Mouse (Mus musculus) bone marrow macrophage, adult 2 months (primary cell): ENCODE results near the gene Adcy6. TPM values are rescaled to one million over a fixed set of nuclear protein-coding genes. Genes with fewer than 3 reads are reported as not detected.

Experiments used
- H3K27ac ChIP-seq: 2 replicates; pipeline ENCODE4 v1.5.1; 2012; ENCODE audit warnings: low read depth, low read length; ENCODE audit not compliant: insufficient read depth
- H3K4me1 ChIP-seq: 2 replicates; pipeline ENCODE4 v1.6.1; 2012; ENCODE audit warnings: low read length; ENCODE audit not compliant: control insufficient read depth, insufficient read depth
- H3K4me3 ChIP-seq: 2 replicates; pipeline ENCODE4 v1.5.1; 2012; ENCODE audit warnings: mild to moderate bottlenecking, low read length, moderate library complexity; ENCODE audit not compliant: insufficient read depth
- CTCF ChIP-seq: IDR thresholded peaks from 2 replicates; pipeline ENCODE4 v1.5.1; 2012; ENCODE audit warnings: low read depth, mild to moderate bottlenecking, low read length, moderate library complexity
- POLR2A ChIP-seq: IDR thresholded peaks from 2 replicates; pipeline ENCODE4 v1.6.1; 2012; ENCODE audit warnings: mild to moderate bottlenecking, low read depth, low read length, borderline replicate concordance
- polyA plus RNA-seq: library from polyadenylated mRNA; stranded (reverse); fragments of >200 nt; gene quantifications from 2 replicates; pipeline ENCODE4 v1.2.4, GENCODE M21; 2012; ENCODE audit not compliant: missing spikeins, insufficient read depth, insufficient read length

The Adcy6 gene
- polyA plus RNA-seq, 1 experiment: 0.35 TPM

DNA sequence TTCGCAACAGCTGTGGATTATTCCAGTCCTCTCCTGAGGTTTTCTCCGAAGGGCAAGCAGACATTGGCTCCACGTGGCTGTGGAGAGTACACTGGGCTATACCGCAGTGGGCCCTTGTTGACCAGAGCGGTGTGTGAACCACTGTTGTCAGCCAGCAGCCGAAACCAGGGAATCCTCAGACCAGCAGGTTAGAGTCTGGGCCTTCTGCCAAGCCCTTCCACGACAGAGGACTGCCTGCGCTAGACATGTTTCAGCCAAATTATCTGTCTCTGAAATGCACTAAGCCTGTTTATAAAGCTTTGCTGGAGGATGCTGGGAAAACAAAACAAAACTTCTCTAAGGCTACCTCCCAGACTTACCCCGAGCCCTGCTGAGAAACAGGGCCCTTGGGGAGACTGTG, 4.7 kb upstream of the Adcy6 start:
- Histone ChIP-seq H3K27ac (no peak overlapping the region), H3K4me1 (no peaks in the 10 kb centered on the region), H3K4me3 (no peak overlapping the region)
- TF ChIP-seq CTCF (no peak), POLR2A (no peak)

DNA sequence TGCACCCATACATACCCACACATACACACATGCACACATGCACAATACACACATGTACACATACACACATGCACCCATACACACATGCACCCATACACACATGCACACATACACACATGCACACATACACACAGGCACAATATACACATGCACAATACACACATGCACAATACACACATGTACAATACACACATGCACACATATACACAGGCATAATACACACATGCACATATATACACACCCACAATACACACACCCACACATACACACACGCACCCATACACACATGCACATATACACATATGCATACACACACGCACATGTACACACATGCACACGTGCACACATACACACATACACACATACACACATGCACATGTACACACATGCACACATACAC, 2.4 kb upstream of the Adcy6 start:
- Histone ChIP-seq H3K4me1 (no peaks in the 10 kb centered on the region), H3K4me3 (no peak overlapping the region), H3K27ac (no peak overlapping the region)
- TF ChIP-seq POLR2A (no peak), CTCF (no peak)

DNA sequence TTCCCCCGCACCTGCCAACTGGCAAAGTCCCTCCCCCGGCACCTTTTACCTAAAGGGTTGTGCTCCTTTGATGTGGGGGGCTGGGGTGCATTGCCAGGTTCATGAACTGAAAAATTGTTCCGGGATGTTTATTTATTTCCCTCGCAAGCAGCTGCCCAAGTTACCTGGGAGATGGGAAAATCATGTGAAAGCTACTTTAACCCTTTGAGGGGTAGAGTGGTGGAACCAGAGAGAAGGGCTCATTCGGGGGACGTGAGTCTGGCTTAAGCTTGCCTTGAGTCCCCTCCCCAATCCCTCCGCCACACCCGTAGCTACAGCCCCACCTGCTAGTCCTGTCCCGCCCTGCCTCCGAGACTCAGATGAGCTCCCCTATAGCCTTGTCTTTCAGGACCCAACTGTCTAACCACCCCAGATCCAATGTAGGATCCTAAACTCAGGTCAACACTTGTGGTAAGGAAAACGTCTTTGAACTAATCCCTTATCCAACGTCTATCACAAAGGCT, 306 bp upstream of the Adcy6 start:
- Histone ChIP-seq H3K4me3 (no peak overlapping the region), H3K4me1 (no peaks in the 10 kb centered on the region), H3K27ac (no peak overlapping the region)
- TF ChIP-seq CTCF (no peak), POLR2A (no peak)

DNA sequence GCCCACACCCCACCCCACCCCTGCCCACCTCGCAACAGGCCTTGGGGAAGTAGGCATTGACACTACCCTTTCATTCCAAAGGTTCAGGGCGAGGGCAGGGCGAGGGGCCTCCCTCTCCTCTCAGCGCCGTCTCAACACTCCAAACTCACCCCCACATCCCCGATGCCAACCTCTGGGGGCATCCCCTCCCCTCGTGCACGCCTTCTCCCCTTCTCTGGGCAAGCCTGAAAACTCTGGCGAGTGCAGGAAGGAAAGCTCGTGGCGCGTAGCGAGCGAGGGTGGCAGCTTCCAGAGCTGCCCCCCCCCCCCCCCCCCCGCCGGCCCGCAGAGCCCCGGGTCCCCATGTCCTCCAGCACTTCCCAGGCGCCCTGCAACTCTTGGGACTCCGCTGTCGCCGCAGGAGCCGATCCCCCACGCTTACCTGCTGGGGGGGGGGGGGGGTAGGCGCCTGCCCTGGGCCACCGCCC, 1.1 kb downstream of the Adcy6 start:
- no peaks in the 10 kb centered on the region for H3K4me1 ChIP-seq
- H3K4me3 ChIP-seq: no peak overlapping the region
- no peak for TF ChIP-seq CTCF
- no peak for TF ChIP-seq POLR2A
- H3K27ac ChIP-seq: no peak overlapping the region

DNA sequence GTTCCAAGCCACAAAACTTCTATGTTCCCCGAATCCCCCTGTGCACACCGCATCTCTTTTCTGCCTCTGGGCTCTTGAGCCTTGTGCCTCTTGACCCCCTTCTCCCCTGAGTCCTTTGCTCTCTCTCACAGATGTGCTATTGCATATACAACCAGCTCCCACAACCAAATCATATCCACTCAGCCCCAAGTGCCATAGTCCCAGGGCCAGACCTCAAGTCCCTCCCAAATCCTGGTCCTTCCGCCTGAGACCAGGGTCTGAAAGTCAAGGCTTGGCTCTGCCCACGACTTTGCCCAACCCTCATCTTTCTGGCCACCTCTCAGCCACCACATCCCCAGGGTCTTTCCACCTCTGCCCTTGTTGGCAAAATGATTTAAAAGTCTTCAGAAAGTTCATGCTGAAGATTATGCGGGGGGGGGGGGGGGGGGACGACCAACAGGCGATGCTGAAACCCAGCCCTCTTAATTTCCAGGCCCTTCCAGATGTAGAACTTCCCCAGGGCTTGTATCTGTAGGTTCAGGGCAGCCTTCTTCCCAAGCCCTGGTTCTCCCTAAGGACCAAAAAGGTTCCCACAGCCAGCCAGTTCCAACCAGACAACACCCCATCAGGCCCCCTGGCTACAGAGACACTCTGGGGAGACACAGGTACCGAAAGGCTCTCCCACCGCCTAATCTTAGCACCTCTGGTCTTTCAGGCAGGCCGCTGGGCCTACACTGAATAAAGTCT, 1.7 kb downstream of the Adcy6 start:
- TF ChIP-seq CTCF (no peak), POLR2A (no peak)
- no peak overlapping the region for H3K4me3 ChIP-seq
- H3K4me1 ChIP-seq: no peaks in the 10 kb centered on the region
- no peak overlapping the region for H3K27ac ChIP-seq

DNA sequence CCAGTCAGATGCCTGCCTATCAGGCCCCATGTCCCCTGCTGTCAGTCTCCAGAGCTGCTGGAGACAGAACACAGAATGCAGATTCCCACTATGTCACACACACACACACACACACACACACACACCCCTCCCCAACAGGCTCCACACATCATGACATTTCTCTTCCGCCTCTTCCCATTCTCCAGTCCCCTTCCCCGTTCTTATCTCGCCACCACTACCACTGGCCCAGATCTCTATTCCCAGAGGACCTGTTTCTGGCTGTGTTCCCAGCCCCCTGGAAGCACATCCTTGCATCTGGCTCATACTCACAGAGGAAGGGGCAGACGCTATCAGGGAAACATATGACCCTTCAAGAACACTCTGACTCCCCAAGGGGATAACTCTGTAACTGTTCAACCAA, 2.3 kb downstream of the Adcy6 start:
- TF ChIP-seq POLR2A (no peak), CTCF (no peak)
- Histone ChIP-seq H3K27ac (no peak overlapping the region), H3K4me3 (no peak overlapping the region), H3K4me1 (no peaks in the 10 kb centered on the region)

DNA sequence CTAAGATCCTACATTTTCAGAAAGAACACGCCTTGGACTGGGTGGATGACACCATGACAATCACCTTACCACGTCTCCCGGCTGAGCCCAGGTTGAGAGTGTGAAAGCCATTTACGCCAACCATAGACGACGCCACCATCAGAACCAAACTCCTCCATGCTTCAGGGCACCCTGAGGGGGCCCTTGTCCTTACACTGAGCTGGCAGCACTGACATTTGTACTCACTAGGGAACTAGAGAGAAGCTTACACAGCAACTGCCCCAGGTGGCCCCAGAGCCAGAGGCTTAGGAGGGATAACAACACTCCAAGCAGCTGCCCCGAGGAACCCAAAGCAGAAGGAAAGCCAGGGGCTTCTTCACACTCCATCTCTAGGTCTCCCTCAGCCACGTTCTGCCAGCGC, 3.1 kb downstream of the Adcy6 start:
- Histone ChIP-seq H3K4me1 (no peaks in the 10 kb centered on the region), H3K4me3 (no peak overlapping the region), H3K27ac (no peak overlapping the region)
- TF ChIP-seq POLR2A: no peak
- TF ChIP-seq CTCF: no peak

DNA sequence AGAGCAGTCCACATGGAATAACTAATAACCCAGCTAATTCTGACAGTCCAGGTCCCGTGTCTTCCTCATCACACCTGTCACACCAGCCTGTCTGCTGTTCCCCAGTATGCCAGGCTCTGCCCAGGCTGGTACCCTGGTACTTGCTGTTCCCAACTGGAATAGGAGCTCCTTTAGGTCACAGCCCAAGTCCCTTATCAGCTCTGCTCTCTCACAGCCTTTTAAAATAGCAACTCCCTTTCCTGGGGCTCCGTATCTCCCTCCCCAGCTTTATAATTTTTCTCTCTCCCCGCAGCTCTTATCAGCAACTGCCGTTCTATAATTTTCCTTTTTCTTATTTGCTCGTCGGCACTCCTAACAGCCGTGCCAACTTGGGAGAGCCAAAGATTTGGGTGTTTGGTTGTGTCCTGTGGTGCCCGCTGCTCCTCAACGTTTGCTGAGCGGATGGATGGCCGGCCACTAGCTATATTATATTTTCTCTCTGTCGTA, 3.8 kb downstream of the Adcy6 start:
- no peak overlapping the region for H3K4me3 ChIP-seq

DNA sequence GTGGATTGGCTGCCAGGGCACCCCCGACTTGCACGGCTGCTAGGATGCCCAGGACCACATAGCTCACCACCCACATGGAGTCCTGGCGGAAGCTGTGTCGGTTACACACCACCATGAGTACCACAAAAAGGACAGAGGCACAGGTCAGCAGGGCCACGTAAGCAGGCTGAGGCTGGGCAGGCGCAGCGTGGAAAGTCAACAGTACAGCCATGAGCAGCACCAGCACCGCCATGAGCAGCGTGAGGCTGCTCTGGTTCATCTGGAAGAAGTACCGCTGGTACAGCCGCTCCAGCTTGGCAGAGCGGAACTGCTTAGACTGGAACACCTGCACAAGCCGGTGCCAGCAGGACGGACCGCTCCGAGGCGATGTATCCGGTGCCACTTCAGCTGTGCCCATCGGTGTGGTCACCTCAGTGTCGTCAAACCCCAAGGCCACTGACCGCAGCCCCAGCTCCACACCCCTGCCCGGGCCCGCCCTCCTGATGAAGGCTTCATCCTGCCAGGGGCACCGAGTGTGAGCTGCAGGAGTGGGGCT, 5.8 kb downstream of the Adcy6 start:
- TF ChIP-seq CTCF (no peak), POLR2A (no peak)
- Histone ChIP-seq H3K4me1 (no peaks in the 10 kb centered on the region), H3K27ac (no peak overlapping the region), H3K4me3 (no peak overlapping the region)

More for the DNA sequence above, 3.8 kb downstream of the Adcy6 start:
- no peak overlapping the region for H3K27ac ChIP-seq
- no peak for TF ChIP-seq CTCF
- TF ChIP-seq POLR2A: no peak
- H3K4me1 ChIP-seq: no peaks in the 10 kb centered on the region

DNA sequence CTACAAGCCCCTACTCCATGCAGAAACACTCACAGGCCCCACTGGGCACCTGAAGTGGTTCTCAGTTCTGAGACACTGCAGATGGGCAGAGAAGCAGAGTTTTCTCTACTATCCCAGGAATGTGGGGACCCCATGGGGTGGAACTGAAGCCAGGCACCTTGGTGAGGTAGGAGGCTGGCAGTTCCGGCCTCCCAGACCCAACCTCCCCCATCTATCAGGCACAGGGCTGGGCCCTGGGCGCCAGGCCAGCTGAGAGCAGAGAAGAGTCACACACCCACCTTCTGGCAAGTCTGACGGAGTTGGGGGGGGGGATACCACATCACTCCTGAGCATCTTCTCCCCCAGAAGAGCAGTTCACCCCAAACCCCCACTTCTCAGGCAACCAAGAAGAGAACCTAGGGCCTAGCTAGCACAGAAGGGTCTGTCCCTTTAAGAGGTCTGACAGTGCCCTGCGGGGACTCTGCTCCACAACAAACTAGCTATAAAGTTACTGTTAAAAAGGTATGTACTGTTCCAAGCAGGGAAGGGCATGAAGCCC, 6.9 kb downstream of the Adcy6 start:
- H3K27ac ChIP-seq: no peak overlapping the region
- no peaks in the 10 kb centered on the region for H3K4me1 ChIP-seq
- H3K4me3 ChIP-seq: no peak overlapping the region
- no peak for TF ChIP-seq POLR2A
- TF ChIP-seq CTCF: no peak
